Mouse (Mus musculus) embryonic fibroblast, embryonic 13.5 days (primary cell): ENCODE data around the gene Ndufs6.

ENCODE experiments used
- CTCF ChIP-seq: IDR thresholded peaks from 2 replicates; pipeline ENCODE4 v1.5.1; 2011; ENCODE audit warnings: mild to moderate bottlenecking, control low read depth, low read length, moderate library complexity, borderline replicate concordance; ENCODE audit not compliant: insufficient read depth
- POLR2A ChIP-seq: IDR thresholded peaks from 2 replicates; pipeline ENCODE4 v1.6.1; 2011; ENCODE audit warnings: low read depth, mild to moderate bottlenecking, control low read depth, low read length, moderate library complexity

- no peak for TF ChIP-seq CTCF
- TF ChIP-seq POLR2A, result no peak
Observed at GRCm38 (mm10) chr13:73357106-73357505, 28.8 kb upstream of the Ndufs6 start.
